Mouse (Mus musculus) liver, postnatal 0 days (tissue): ENCODE results near the gene Efr3b.

Experiments
- CTCF ChIP-seq: sonication (generic); IDR thresholded peaks from 2 replicates; pipeline ENCODE4 v1.5.1; 2016; ENCODE audit warnings: antibody characterized with exemption, low read depth
- EP300 ChIP-seq: IDR thresholded peaks from 2 replicates; pipeline ENCODE4 v1.6.1; 2016; ENCODE audit warnings: antibody characterized with exemption, low read depth, mild to moderate bottlenecking

- no peak for TF ChIP-seq CTCF
- no peak for TF ChIP-seq EP300
These were observed 37.7 kb upstream of the Efr3b start for GRCm38 (mm10) chr12:4076383-4076782.
